Mouse (Mus musculus) activated CD4-positive, CD25-positive, alpha-beta regulatory T cell, adult 4 months (primary cell): ENCODE results near the gene Dhx32. TPM values are rescaled to one million over a fixed set of nuclear protein-coding genes. Genes with fewer than 3 reads are reported as not detected.

Source experiments
- ATAC-seq: one replicate; pipeline ENCODE4 v1.8.0; 2017
- polyA plus RNA-seq, 2 experiments: library from polyadenylated mRNA; unstranded; fragments of 100-300 nt; shearing (Covaris generic); gene quantifications; one replicate each; pipeline ENCODE4 v1.2.1; 2017

Gene Dhx32
- polyA plus RNA-seq, 2 experiments from 2014 or later = 8.3 to 10.4 TPM

DNA sequence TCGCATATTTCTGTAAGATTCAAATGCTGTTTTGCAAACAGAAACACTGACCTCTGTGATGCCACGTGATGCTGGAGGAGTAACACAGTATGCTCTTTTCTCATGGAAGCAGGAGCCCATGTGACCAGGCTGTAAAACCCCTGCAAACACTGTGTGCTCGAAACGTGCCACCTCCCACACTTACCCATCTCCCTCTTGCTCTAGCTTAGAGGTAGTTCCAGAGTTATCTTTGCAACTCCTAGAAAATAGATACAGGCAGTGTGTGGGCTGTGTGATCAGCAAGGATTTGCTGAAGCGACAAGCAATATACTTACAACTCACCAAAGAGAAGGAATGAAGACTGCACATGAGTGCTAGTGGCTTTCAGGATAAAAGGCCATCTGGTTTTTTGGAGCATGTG is 14.0 kb downstream of the Dhx32 start:
- ATAC-seq = no peak

DNA sequence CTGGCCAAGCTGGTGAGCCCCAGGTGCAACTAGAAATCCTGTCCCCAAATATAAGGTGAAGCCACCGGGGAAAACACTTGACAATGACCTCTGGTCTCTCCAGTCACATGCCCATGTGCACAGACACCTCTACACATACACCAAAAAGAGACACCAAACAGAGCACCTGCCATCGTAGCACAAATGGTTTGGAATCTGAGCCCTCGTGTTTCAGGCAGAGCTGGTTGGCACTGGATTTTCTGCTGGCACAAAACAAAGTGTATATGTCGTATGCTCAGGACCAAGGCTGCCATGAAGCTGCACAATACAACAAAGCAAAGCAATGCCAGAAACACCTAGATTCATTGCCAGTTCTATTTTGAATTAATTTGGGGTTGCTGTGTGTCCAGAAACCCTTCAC is 14.5 kb downstream of the Dhx32 start:
- ATAC-seq = no peak

- ATAC-seq = no peak
Measured at GRCm38 (mm10) chr7:133765849-133766243, 16.7 kb downstream of the Dhx32 start.

- ATAC-seq = no peak
Measured at GRCm38 (mm10) chr7:133765240-133765848, 17.2 kb downstream of the Dhx32 start.

- ATAC-seq = no peak
Measured at GRCm38 (mm10) chr7:133764425-133764824, 18.1 kb downstream of the Dhx32 start.

GRCm38 (mm10) chr7:133762696-133763095 is 19.8 kb downstream of the Dhx32 start:
- no peak for ATAC-seq

GRCm38 (mm10) chr7:133759611-133760353 is 22.7 kb downstream of the Dhx32 start:
- ATAC-seq = no peak

DNA sequence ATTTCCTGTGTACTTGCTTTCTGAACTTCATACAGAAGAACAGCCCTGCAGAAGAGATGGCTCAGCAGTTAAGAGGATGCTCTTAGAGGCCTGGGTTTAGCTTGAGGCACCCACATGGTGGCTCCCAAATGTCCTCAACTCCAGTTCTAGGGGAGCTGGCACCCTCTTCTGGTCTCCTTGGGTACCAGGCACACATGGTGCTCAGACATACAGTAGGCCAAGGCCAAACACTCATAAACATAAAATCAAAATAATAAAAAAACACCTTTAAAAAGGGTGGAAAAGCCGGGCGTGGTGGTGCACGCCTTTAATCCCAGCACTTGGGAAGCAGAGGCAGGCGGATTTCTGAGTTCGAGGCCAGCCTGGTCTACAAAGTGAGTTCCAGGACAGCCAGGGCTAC is 23.8 kb downstream of the Dhx32 start:
- ATAC-seq = no peak

DNA sequence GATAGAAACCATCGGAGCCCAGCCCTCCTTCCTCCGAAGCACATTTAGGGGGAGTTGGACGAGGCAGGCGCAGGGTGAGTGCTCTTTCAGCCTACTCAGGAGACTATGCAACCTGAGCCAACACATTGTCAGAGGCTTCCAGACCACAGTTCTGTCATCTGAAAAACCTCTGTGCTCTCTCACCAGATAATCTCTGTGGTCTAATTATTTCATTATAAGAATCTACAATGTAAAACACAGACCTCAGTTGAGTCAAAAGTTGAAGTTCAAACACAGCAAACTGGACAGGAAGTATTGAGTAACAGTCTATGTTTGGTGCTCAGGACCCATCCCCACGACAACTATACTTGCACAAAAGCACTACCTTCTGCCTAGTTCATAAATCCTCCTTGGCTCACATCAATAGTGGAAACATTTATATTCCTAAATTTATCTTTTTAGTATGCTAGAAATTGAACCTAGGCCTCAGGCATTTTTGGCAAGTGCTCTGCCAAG is 24.5 kb downstream of the Dhx32 start:
- ATAC-seq = no peak

DNA sequence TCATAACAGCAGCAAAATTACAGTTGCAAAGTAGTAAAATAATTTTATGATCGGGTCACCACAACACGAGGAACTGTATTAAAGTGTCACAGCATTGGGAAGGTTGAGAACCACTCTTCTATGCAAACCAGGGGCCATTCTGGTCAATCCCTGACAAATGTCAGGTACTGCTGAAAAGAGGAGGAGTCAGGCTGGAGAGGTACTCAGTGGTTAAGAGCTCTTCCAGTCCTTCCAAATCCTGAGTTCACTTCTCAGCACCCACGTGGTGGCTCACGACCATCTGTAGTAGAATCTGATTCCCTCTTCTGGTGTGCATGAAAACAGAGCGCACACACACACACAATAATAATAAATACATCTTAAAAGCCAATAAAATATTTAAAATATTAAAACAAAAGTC is 31.4 kb downstream of the Dhx32 start:
- no peak for ATAC-seq

DNA sequence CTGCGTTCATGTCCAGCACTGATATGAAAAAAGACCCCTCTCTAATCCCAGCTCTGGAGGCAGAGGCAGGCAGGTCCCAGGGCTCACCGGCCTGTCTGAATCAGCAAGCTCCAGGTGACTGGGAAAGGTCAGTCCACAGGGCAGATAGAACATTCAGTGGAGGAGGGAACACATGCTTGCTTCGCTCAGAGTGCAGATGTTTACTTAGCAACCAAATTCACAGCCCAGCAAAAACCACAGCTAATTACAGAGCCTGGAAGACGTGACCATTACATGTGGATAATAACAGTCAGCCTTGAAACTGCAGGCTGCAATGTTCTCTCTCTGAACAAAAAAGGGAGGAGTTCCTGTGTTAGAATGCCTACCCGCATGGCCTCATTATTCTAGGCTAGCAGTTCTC is 31.9 kb downstream of the Dhx32 start:
- no peak for ATAC-seq

- ATAC-seq = no peak
Measured at GRCm38 (mm10) chr7:133748753-133749152, 33.8 kb downstream of the Dhx32 start.

DNA sequence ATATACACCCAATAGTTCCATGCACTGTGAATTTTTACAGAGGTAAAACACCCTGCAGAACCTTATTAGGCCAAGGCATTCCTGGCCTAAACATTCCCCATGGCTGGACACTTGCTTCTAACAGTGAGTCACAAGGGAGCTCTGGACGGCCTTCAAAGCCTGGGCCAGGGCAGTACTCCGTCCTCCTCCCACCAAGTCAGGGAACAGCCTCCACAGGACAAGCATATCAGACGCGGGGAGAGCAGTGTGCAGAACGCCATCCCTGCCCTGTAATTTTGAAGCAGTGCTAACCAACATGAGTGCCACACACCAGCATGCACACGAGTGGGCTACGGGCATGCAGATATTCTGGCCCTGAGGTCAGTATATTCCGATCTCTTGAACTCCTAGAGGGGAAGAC is 35.2 kb downstream of the Dhx32 start:
- ATAC-seq = no peak

DNA sequence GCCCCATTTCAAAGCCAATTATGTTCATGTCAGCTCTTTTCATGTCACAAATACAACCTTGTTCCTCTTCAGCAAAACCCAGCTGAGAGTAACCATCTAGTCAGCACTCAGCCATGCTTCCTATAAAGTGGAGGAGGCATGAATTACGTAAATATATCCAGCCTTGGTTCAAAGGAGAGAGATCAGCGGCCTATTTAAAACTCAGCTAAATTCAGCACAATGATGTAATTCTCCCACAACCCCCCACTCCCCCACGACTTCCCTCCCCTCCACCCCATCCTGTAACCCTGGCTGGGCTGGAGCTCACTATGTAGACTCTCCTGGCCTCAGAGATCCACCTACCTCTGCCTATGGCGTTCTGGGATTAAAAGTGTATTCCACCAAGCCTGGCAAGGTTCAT is 37.8 kb downstream of the Dhx32 start:
- no peak for ATAC-seq

DNA sequence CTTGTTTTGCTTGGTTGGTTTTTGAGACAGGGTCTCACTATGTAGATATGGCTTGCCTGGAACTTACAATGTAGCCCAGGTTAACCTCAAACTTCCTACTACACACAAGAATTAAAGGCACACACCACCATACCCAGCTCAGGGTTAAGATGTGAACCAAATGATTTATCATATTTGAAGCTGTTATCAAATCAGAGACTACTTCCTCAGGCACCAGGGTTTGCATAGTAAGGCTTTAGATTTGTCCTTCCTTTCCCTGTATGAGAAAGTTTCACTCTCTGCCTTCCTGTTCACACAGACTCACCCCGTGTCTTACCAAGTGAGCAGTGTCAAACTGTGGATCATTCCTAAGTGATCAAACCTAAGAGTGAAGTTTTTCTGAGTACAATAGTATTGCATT is 38.3 kb downstream of the Dhx32 start:
- no peak for ATAC-seq

- ATAC-seq = no peak
Measured at GRCm38 (mm10) chr7:133743611-133744010, 38.9 kb downstream of the Dhx32 start.

- ATAC-seq = no peak
Measured at GRCm38 (mm10) chr7:133742530-133743325, 39.8 kb downstream of the Dhx32 start.

DNA sequence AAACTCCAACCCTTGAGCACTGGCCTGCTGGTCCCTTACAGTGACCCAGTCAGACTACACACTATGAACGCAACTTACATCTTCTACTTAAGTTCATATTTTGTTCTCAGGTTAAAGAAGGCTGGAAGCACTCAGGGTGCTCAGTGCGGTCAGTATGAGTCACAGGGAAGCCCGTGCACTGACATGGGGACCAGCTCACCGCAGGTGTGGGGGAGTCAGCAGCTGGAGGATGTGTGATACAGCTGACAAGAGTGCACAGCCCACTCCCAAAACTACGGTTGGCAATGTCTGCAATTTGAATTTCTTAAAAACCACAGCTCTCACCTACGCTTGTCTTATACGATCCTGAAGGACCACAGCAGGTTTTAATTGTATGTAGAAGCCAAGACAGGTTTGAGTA is 42.0 kb downstream of the Dhx32 start:
- no peak for ATAC-seq

DNA sequence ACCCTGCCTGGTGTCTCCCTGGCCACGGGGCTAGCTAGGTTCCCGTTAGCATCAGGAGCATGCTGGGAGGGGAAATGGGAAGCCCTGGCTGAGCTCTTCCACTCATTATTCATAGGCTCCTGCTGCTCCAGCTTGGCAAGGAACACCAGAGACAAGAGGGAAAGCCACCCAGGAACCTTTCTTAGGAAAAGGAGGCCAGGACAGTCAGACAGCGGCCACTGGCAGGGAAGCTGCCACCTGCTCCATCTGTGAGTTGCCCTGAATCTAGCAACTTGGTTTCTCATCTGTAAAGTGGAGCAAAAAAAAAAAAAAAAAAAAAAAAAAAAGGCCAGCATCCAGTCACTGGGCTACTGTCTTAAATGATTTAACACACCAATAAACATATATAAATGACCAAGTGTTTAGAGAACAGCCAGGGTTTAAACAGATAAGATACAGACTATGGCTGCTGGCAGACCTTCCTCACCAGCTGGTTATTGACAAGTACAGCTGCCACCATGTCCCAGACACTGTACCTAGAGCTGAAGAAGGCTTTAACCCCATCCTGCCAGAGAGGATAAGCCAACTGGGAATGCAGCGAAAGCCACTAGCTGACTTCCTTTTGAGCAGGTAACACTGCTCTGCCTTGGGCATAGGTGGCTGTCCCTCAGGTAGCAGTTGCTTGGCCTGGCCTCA is 50.4 kb downstream of the Dhx32 start:
- ATAC-seq = no peak

- ATAC-seq = no peak
Measured at GRCm38 (mm10) chr7:133730324-133731191, 52.0 kb downstream of the Dhx32 start.

- ATAC-seq = no peak
Measured at GRCm38 (mm10) chr7:133729351-133729750, 53.2 kb downstream of the Dhx32 start.

- ATAC-seq = no peak
Measured at GRCm38 (mm10) chr7:133727027-133727426, 55.5 kb downstream of the Dhx32 start.
